Mouse (Mus musculus) CH12.LX (cell line): ENCODE data around the gene Plcl2. TPM values are rescaled to one million over a fixed set of nuclear protein-coding genes. Genes with fewer than 3 reads are reported as not detected.

ENCODE experiments used
- DNase-seq: peaks from one replicate; pipeline ENCODE4 v3.0.0-alpha.2; 2013; ENCODE audit errors: extremely low read depth
- H3K27ac ChIP-seq: 2 replicates; pipeline ENCODE4 v1.5.1; 2012; ENCODE audit warnings: low read depth, mild to moderate bottlenecking, control low read depth, moderate library complexity; ENCODE audit not compliant: insufficient read depth
- H3K27me3 ChIP-seq: replicated peaks from 2 replicates; pipeline ENCODE3; 2012; ENCODE audit warnings: inconsistent platforms
- H3K36me3 ChIP-seq, 2 experiments: replicated peaks in 1 of 2; 2 replicates each; pipeline versions ENCODE3 to v1.6.1; 2012; ENCODE audit warnings: inconsistent platforms in 1 of 2, low read length in 1 of 2, mild to moderate bottlenecking in 1 of 2, mixed read lengths in 1 of 2, moderate library complexity in 1 of 2; ENCODE audit not compliant: control insufficient read depth in 1 of 2, insufficient read depth in 1 of 2
- H3K4me1 ChIP-seq, 2 experiments: 2 replicates each; pipeline ENCODE4 v1.6.1; 2012; ENCODE audit warnings: inconsistent platforms in 1 of 2, moderate library complexity in 1 of 2; ENCODE audit not compliant: insufficient read depth in 2 of 2, control insufficient read depth in 1 of 2
- H3K4me2 ChIP-seq: 2 replicates; pipeline ENCODE4 v1.6.1; 2012; ENCODE audit warnings: low read depth, mild to moderate bottlenecking, control low read depth; ENCODE audit not compliant: poor library complexity, insufficient read depth, severe bottlenecking
- H3K4me3 ChIP-seq, 3 experiments: fragments of 150-350 bp in 1 of 3; sonication (generic) in 1 of 3; replicated peaks in 1 of 3; 2 replicates each; pipeline versions ENCODE3 to v1.5.1; 2011 to 2012; ENCODE audit warnings: low read depth in 2 of 3, low read length in 2 of 3, mild to moderate bottlenecking in 2 of 3, moderate library complexity in 2 of 3, control low read depth in 1 of 3, improper control_type of control experiment in 1 of 3, inconsistent platforms in 1 of 3, mixed read lengths in 1 of 3; ENCODE audit not compliant: poor library complexity in 1 of 3
- H3K79me2 ChIP-seq: replicated peaks from 2 replicates; pipeline ENCODE4 v1.6.1; 2012; ENCODE audit warnings: mild to moderate bottlenecking, moderate library complexity; ENCODE audit not compliant: control insufficient read depth, poor library complexity, insufficient read depth, severe bottlenecking; ENCODE audit errors: extremely low read depth
- H3K9ac ChIP-seq: 2 replicates; pipeline ENCODE4 v1.6.1; 2012; ENCODE audit warnings: low read depth, mild to moderate bottlenecking, control low read depth, moderate library complexity; ENCODE audit not compliant: insufficient read depth
- H3K9me3 ChIP-seq: replicated peaks from 2 replicates; pipeline ENCODE3; 2012; ENCODE audit warnings: low read length, inconsistent platforms, mixed read lengths
- CHD1 ChIP-seq: IDR thresholded peaks from 2 replicates; pipeline ENCODE4 v1.6.1; 2012; ENCODE audit warnings: low read depth, low read length, improper control_type of control experiment, inconsistent platforms
- CHD2 ChIP-seq: IDR thresholded peaks from 2 replicates; pipeline ENCODE4 v1.6.1; 2011; ENCODE audit warnings: low read length, improper control_type of control experiment
- CTCF ChIP-seq, 2 experiments: IDR thresholded peaks in 1 of 2; conservative IDR thresholded peaks in 1 of 2; 2 replicates each; pipeline ENCODE4 v1.5.1; 2011 to 2012; ENCODE audit warnings: low read depth in 2 of 2, low read length in 2 of 2, improper control_type of control experiment in 1 of 2, inconsistent platforms in 1 of 2, mild to moderate bottlenecking in 1 of 2, moderate library complexity in 1 of 2
- E2F4 ChIP-seq: IDR thresholded peaks from 2 replicates; pipeline ENCODE4 v1.6.1; 2011; ENCODE audit warnings: low read depth, low read length, improper control_type of control experiment; ENCODE audit not compliant: insufficient replicate concordance
- ETS1 ChIP-seq: conservative IDR thresholded peaks from 2 replicates; pipeline ENCODE4 v1.6.1; 2012; ENCODE audit warnings: low read depth, mild to moderate bottlenecking, inconsistent platforms, low read length, improper control_type of control experiment, moderate library complexity
- GABPA ChIP-seq: IDR thresholded peaks from 2 replicates; pipeline ENCODE4 v1.6.1; 2012; ENCODE audit warnings: low read depth, low read length, improper control_type of control experiment, inconsistent platforms; ENCODE audit not compliant: insufficient replicate concordance
- JUN ChIP-seq: IDR thresholded peaks from 2 replicates; pipeline ENCODE4 v1.6.1; 2011; ENCODE audit warnings: low read depth, mild to moderate bottlenecking, low read length, improper control_type of control experiment, moderate library complexity; ENCODE audit not compliant: insufficient read depth
- JUND ChIP-seq: conservative IDR thresholded peaks from 2 replicates; pipeline ENCODE4 v1.6.1; 2011; ENCODE audit warnings: low read depth, low read length, improper control_type of control experiment
- KAT2A ChIP-seq: IDR thresholded peaks from 2 replicates; pipeline ENCODE4 v1.6.1; 2012; ENCODE audit warnings: low read length, improper control_type of control experiment, inconsistent platforms; ENCODE audit not compliant: insufficient replicate concordance
- MEF2A ChIP-seq: IDR thresholded peaks from 2 replicates; pipeline ENCODE4 v1.6.1; 2014; ENCODE audit warnings: low read depth, mild to moderate bottlenecking, inconsistent platforms, low read length, improper control_type of control experiment, borderline replicate concordance
- MXI1 ChIP-seq: IDR thresholded peaks from 2 replicates; pipeline ENCODE4 v1.6.1; 2011; ENCODE audit warnings: mild to moderate bottlenecking, low read depth, low read length, improper control_type of control experiment
- MYC ChIP-seq: IDR thresholded peaks from 2 replicates; pipeline ENCODE4 v1.6.1; 2011; ENCODE audit warnings: low read depth, mild to moderate bottlenecking, improper control_type of control experiment, low read length
- NELFE ChIP-seq: IDR thresholded peaks from 2 replicates; pipeline ENCODE4 v1.6.1; 2011; ENCODE audit warnings: low read depth, low read length, improper control_type of control experiment
- PAX5 ChIP-seq: IDR thresholded peaks from 2 replicates; pipeline ENCODE4 v1.6.1; 2012; ENCODE audit warnings: low read length, inconsistent platforms, mixed read lengths
- RCOR1 ChIP-seq: conservative IDR thresholded peaks from 2 replicates; pipeline ENCODE4 v1.6.1; 2012; ENCODE audit warnings: low read depth, mild to moderate bottlenecking, inconsistent platforms, low read length, improper control_type of control experiment
- SMC3 ChIP-seq: IDR thresholded peaks from 2 replicates; pipeline ENCODE4 v1.6.1; 2011; ENCODE audit warnings: low read depth, low read length, improper control_type of control experiment
- TBP ChIP-seq: conservative IDR thresholded peaks from 2 replicates; pipeline ENCODE4 v1.6.1; 2011; ENCODE audit warnings: low read depth, low read length, improper control_type of control experiment
- TCF12 ChIP-seq: IDR thresholded peaks from 2 replicates; pipeline ENCODE4 v1.6.1; 2014; ENCODE audit warnings: low read depth, mild to moderate bottlenecking, inconsistent platforms, low read length, improper control_type of control experiment
- UBTF ChIP-seq: IDR thresholded peaks from 2 replicates; pipeline ENCODE4 v1.6.1; 2012; ENCODE audit warnings: low read depth, mild to moderate bottlenecking, inconsistent platforms, low read length, improper control_type of control experiment, moderate library complexity
- USF1 ChIP-seq: IDR thresholded peaks from 2 replicates; pipeline ENCODE4 v1.6.1; 2014; ENCODE audit warnings: low read depth, mild to moderate bottlenecking, inconsistent platforms, low read length, improper control_type of control experiment
- USF2 ChIP-seq: conservative IDR thresholded peaks from 2 replicates; pipeline ENCODE4 v1.6.1; 2011; ENCODE audit warnings: low read depth, low read length, improper control_type of control experiment
- ZC3H11A ChIP-seq: IDR thresholded peaks from 2 replicates; pipeline ENCODE4 v1.6.1; 2012; ENCODE audit warnings: low read depth, mild to moderate bottlenecking, inconsistent platforms, low read length, improper control_type of control experiment
- ZKSCAN1 ChIP-seq: IDR thresholded peaks from 2 replicates; pipeline ENCODE4 v1.6.1; 2012; ENCODE audit warnings: low read depth, inconsistent platforms, low read length, improper control_type of control experiment, borderline replicate concordance
- ZNF384 ChIP-seq: IDR thresholded peaks from 2 replicates; pipeline ENCODE4 v1.6.1; 2012; ENCODE audit warnings: low read depth, low read length, improper control_type of control experiment, inconsistent platforms
- dilution Hi-C: fragments of 300-500 bp; cut with MboI; formaldehyde crosslinking; loops from 2 replicates; pipeline ENCODE4 v1.14.3; 2020; ENCODE audit warnings: low sequenced_read_pairs; ENCODE audit not compliant: extremely low pct_unique_long_range_greater_than_20kb, extremely low pct_ligation_motif_present
- in situ Hi-C: fragments of 300-500 bp; cut with MboI; formaldehyde crosslinking; loops from 3 replicates; pipeline ENCODE4 v1.14.3; 2019; ENCODE audit warnings: low sequenced_read_pairs, low pct_ligation_motif_present, low pct_unique_long_range_greater_than_20kb, mixed read lengths
- polyA plus RNA-seq: library from polyadenylated mRNA; unstranded; fragments of >175 nt; gene quantifications from 2 replicates; pipeline ENCODE4 v1.2.1, GENCODE M21; 2012; ENCODE audit warnings: low read depth; ENCODE audit not compliant: insufficient read length
- total RNA-seq, 2 experiments: library from RNA; depleted of rRNA; stranded (reverse); fragments of 300-350 nt in 1 of 2; fragments of >200 nt in 1 of 2; gene quantifications; 2 replicates each; pipeline ENCODE4 v1.2.3; 2012 to 2014

The Plcl2 gene
- total and polyA plus RNA-seq, 3 experiments, result 9.0 to 16.6 (median 12.7) TPM

GRCm38 (mm10) chr17:50620794-50621537 lies 111.8 kb downstream of the Plcl2 start:
- Histone ChIP-seq H3K36me3 (peaks cover 0 to 10% of the 10 kb centered on the region in 2 experiments), H3K9me3 (no peaks in the 10 kb centered on the region), H3K79me2 (no peaks in the 10 kb centered on the region), H3K4me2 (no peak overlapping the region), H3K27me3 (no peaks in the 10 kb centered on the region), H3K27ac (no peak overlapping the region), H3K4me1 (peaks cover 0 to 5% of the 10 kb centered on the region in 2 experiments; a peak in 2 of 4 replicates), H3K9ac (no peak overlapping the region), H3K4me3 (no peak overlapping the region)
- no peak for DNase-seq
- TF ChIP-seq CTCF (conservative IDR thresholded peaks at IDR 0.05 in 1 of 2, IDR thresholded peaks at IDR 0.05 in 1 of 2; ENCODE audit: low read depth in 2 of 2, low read length in 2 of 2) (no peak), CHD1 (no peak), PAX5 (no peak), MEF2A (no peak), ZKSCAN1 (no peak), NELFE (no peak), ZNF384 (no peak), USF1 (no peak)
- in situ Hi-C loops, result no loop called here
- dilution Hi-C loops, result no loop called here

DNA sequence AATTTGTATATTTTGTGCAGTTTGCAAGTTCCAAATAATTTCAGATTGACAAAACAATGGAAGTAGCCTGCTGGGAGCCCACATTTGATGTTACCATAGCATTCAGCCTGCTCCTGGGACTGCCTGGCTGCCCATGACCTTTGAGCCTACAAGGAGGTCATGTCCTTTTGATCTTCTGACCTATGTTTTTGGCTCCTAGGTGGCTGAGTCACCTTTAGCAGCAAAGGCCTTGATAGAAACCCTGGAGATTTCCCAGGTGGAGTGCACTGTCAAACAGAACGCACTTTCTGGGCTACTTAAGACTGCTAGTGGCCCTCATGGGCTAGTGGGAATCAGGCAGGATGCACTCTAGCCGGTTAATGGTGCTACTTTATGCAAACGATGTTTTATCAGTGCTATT lies 112.8 kb downstream of the Plcl2 start:
- Histone ChIP-seq H3K9me3 (no peaks in the 10 kb centered on the region), H3K4me1 (no peaks in the 10 kb centered on the region), H3K27ac (no peak overlapping the region), H3K27me3 (no peaks in the 10 kb centered on the region), H3K36me3 (peaks cover 0 to 7% of the 10 kb centered on the region in 2 experiments), H3K79me2 (no peaks in the 10 kb centered on the region), H3K9ac (no peak overlapping the region), H3K4me2 (no peak overlapping the region), H3K4me3 (no peak overlapping the region)
- in situ Hi-C loops, result no loop called here
- dilution Hi-C loops, result no loop called here
- TF ChIP-seq PAX5 (no peak), JUN (no peak), RCOR1 (no peak), ETS1 (no peak), E2F4 (no peak), JUND (no peak), KAT2A (no peak), MXI1 (no peak), ZC3H11A (no peak), UBTF (no peak), CHD1 (no peak), MYC (no peak), TBP (no peak), ZKSCAN1 (no peak), TCF12 (no peak), GABPA (no peak), USF2 (no peak), CHD2 (no peak), SMC3 (no peak), USF1 (no peak)
- no peak for DNase-seq
